Mouse (Mus musculus) WW6 (cell line): Measurements from ENCODE around the gene Lurap1l.

ENCODE experiments used
- DNase-seq: peaks from one replicate; pipeline ENCODE4 v3.0.0-alpha.2; 2013; ENCODE audit warnings: low read depth, low spot score

The Lurap1l gene

GRCm38 (mm10) chr4:81003528-81003927, 93.1 kb downstream of the Lurap1l start:
- no peak for DNase-seq
